Mouse (Mus musculus): Measurements from ENCODE around the gene Snx29. TPM values are rescaled to one million over a fixed set of nuclear protein-coding genes. Genes with fewer than 3 reads are reported as not detected.

Snx29 gene
- total and polyA plus RNA-seq, 3 experiments, result 1.2 to 3.2 (median 3.1) TPM

DNA sequence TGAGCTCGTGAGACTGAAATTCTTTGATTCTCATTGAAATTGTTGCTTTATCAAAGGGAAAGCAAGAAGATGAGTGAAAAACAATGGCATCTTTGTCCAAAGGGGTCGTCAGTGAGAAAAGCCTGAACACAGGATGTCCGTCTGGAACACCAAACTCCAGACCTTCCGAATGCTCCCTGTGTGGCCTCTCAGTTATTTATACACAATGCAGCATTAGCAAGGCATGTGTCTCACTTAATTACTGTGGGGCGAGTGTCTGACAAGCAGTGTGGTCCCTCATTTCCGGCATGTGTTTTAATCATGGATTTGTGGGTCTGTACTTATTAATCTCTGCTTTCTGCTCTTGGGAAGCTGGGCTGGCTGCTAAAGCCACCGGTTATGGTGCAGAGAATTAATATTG is 275.1 kb downstream of the Snx29 start:
- H3K27me3 ChIP-seq (replicated peaks), result no peaks in the 10 kb centered on the region
- in situ Hi-C loops (cut with MboI; ENCODE audit: low pct_ligation_motif_present, low pct_unique_long_range_greater_than_20kb, low sequenced_read_pairs), result no loop called here
- peaks cover 0 to 18% of the 10 kb centered on the region in 2 experiments; a peak in 2 of 4 replicates for H3K4me1 ChIP-seq (ENCODE audit: control insufficient read depth in 1 of 2, insufficient read depth in 2 of 2)
- H3K4me2 ChIP-seq (ENCODE audit: insufficient read depth, low read depth, poor library complexity, severe bottlenecking), result no peak overlapping the region
- H3K9me3 ChIP-seq (replicated peaks; ENCODE audit: low read length), result no peaks in the 10 kb centered on the region
- TF ChIP-seq HCFC1 (IDR thresholded peaks at IDR 0.05; ENCODE audit: low read depth, low read length) (no peak), EP300 (IDR thresholded peaks at IDR 0.05; ENCODE audit: low read length) (no peak)
- H3K36me3 ChIP-seq (replicated peaks in 1 of 2; ENCODE audit: control insufficient read depth in 1 of 2, insufficient read depth in 1 of 2, low read length in 1 of 2), result no peaks in the 10 kb centered on the region
- no peak for DNase-seq (ENCODE audit: extremely low read depth)
- no peaks in the 10 kb centered on the region for H3K79me2 ChIP-seq (replicated peaks; ENCODE audit: control insufficient read depth, extremely low read depth, insufficient read depth, poor library complexity, severe bottlenecking)
- no peak overlapping the region for H3K9ac ChIP-seq (ENCODE audit: insufficient read depth, low read depth)
- no peak overlapping the region for H3K4me3 ChIP-seq (replicated peaks in 1 of 3; ENCODE audit: low read depth in 2 of 3, low read length in 2 of 3, poor library complexity in 1 of 3)
- no peak overlapping the region for H3K27ac ChIP-seq (ENCODE audit: insufficient read depth, low read depth)
- dilution Hi-C loops (cut with MboI; ENCODE audit: extremely low pct_ligation_motif_present, extremely low pct_unique_long_range_greater_than_20kb, low sequenced_read_pairs), result no loop called here

DNA sequence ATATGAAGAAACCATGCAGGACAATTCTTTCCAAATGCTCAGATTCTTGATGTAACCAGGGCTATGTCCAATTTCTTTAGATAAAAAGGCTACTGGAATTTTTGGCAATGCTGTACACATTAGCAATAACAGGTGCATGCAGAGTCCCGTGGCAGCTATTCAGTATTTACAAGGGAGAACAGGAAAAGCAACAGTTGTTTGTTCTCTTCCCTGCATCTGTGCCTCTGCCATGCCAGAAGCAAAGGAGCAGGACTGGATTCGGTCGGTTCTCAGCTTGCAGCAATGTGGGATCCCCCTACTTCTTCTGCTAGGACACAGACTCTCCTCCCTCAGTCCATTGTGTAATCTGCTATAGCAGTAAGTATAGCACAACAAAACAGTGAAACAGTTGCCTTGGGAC is 276.8 kb downstream of the Snx29 start:
- H3K36me3 ChIP-seq (replicated peaks in 1 of 2; ENCODE audit: control insufficient read depth in 1 of 2, insufficient read depth in 1 of 2, low read length in 1 of 2), result no peaks in the 10 kb centered on the region
- H3K27me3 ChIP-seq (replicated peaks), result no peaks in the 10 kb centered on the region
- in situ Hi-C loops (cut with MboI; ENCODE audit: low pct_ligation_motif_present, low pct_unique_long_range_greater_than_20kb, low sequenced_read_pairs), result no loop called here
- H3K79me2 ChIP-seq (replicated peaks; ENCODE audit: control insufficient read depth, extremely low read depth, insufficient read depth, poor library complexity, severe bottlenecking), result no peaks in the 10 kb centered on the region
- no peak overlapping the region for H3K27ac ChIP-seq (ENCODE audit: insufficient read depth, low read depth)
- H3K9me3 ChIP-seq (replicated peaks; ENCODE audit: low read length), result no peaks in the 10 kb centered on the region
- dilution Hi-C loops (cut with MboI; ENCODE audit: extremely low pct_ligation_motif_present, extremely low pct_unique_long_range_greater_than_20kb, low sequenced_read_pairs), result no loop called here
- H3K9ac ChIP-seq (ENCODE audit: insufficient read depth, low read depth), result no peak overlapping the region
- no peak overlapping the region for H3K4me3 ChIP-seq (replicated peaks in 1 of 3; ENCODE audit: low read depth in 2 of 3, low read length in 2 of 3, poor library complexity in 1 of 3)
- H3K4me1 ChIP-seq (ENCODE audit: control insufficient read depth in 1 of 2, insufficient read depth in 2 of 2), result peaks cover 0 to 25% of the 10 kb centered on the region in 2 experiments; a peak in 2 of 4 replicates
- H3K4me2 ChIP-seq (ENCODE audit: insufficient read depth, low read depth, poor library complexity, severe bottlenecking), result no peak overlapping the region
- TF ChIP-seq ZNF384 (IDR thresholded peaks at IDR 0.05; ENCODE audit: low read depth, low read length), result no peak
- TF ChIP-seq RCOR1 (conservative IDR thresholded peaks at IDR 0.05; ENCODE audit: low read depth, low read length), result no peak
- TF ChIP-seq NRF1 (IDR thresholded peaks at IDR 0.05; ENCODE audit: low read depth, low read length), result no peak
- TF ChIP-seq IRF4 (IDR thresholded peaks at IDR 0.05; ENCODE audit: low read depth, low read length), result no peak
- TF ChIP-seq TBP (conservative IDR thresholded peaks at IDR 0.05; ENCODE audit: low read depth, low read length), result no peak
- TF ChIP-seq BHLHE40 (IDR thresholded peaks at IDR 0.05; ENCODE audit: low read depth, low read length), result no peak
- no peak for TF ChIP-seq POLR2AphosphoS2 (IDR thresholded peaks at IDR 0.05; ENCODE audit: low read depth, low read length)
- no peak for TF ChIP-seq ZC3H11A (IDR thresholded peaks at IDR 0.05; ENCODE audit: low read depth, low read length)
- TF ChIP-seq JUND (conservative IDR thresholded peaks at IDR 0.05; ENCODE audit: low read depth, low read length), result no peak
- TF ChIP-seq ZKSCAN1 (IDR thresholded peaks at IDR 0.05; ENCODE audit: borderline replicate concordance, low read depth, low read length), result no peak
- TF ChIP-seq PAX5 (IDR thresholded peaks at IDR 0.05; ENCODE audit: low read length), result no peak
- TF ChIP-seq POLR2A (IDR thresholded peaks at IDR 0.05; ENCODE audit: low read depth, low read length), result no peak
- TF ChIP-seq NELFE (IDR thresholded peaks at IDR 0.05; ENCODE audit: low read depth, low read length), result no peak
- TF ChIP-seq EP300 (IDR thresholded peaks at IDR 0.05; ENCODE audit: low read length), result no peak
- no peak for TF ChIP-seq CHD2 (IDR thresholded peaks at IDR 0.05; ENCODE audit: low read length)
- TF ChIP-seq ELF1 (IDR thresholded peaks at IDR 0.05; ENCODE audit: low read depth, low read length), result no peak
- TF ChIP-seq USF1 (IDR thresholded peaks at IDR 0.05; ENCODE audit: low read depth, low read length), result no peak
- TF ChIP-seq HCFC1 (IDR thresholded peaks at IDR 0.05; ENCODE audit: low read depth, low read length), result no peak
- no peak for TF ChIP-seq JUN (IDR thresholded peaks at IDR 0.05; ENCODE audit: insufficient read depth, low read depth, low read length)
- DNase-seq (ENCODE audit: extremely low read depth), result no peak

Data from CH12.LX (cell line).